ENCODE assay signal across 10 mouse cellular contexts in the genomic region with DNA sequence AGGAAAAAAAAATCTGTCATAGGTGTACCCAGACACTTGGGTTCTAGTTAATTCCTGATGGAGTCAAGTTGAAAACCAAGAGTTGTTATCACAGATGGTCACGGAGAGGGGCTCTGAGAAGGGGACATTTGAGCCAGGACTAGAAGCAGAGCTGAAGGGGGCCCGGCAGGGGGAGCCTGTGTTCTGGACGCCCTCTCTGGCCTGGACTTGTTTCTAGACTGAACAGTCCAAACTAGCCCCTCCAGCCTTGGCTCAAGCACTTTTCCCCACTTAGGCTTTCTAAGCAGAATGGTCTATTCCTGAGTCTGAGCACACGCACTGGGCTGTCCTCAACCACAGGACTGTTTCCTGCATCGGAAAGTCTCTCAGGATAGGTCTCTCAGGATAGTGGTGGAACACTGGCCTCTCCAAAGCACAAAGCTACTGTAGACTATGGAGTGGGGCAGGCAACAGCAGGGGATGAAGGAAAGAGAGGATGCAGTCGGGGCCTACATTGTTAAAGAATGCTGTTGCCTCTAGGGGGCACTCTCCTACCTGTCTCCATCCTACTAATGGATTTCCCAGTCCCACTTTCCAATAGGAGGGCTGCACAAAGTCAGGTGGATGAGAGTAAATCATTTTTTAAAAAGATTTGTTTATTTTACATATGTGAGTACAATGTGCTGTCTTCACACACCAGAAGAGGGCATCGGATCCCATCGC. TPM values are rescaled to one million over a fixed set of nuclear protein-coding genes. Genes with fewer than 3 reads are reported as not detected.
DNase-seq lines count a peak whose midpoint lies in the region; ATAC-seq and TF ChIP-seq lines count a peak whose summit lies in the region.
"Had no signal": no experiment of that assay in that cellular context is flagged by ENCODE, and none has a peak within 500 bp of the region (broad histone marks: within the 10 kb centered on the region; RNA-seq: fewer than 3 reads in every experiment).

No protein-coding gene starts in this region.

- 63% methylated on average over 8 of the region's 8 CpGs for WGBS in kidney, adult 2 months
- WGBS in kidney, embryonic 16.5 days = 43% methylated on average over 8 of the region's 8 CpGs
- 47% methylated on average over 8 of the region's 8 CpGs for WGBS in heart, embryonic 11.5 days (ENCODE audit: insufficient replicate concordance)

- no peak for TF ChIP-seq POLR2A in kidney, adult 2 months (IDR thresholded peaks at IDR 0.05; ENCODE audit: low read depth, low read length)

- no peak overlapping the region for H3K9ac ChIP-seq in kidney, embryonic 16.5 days (replicated peaks; ENCODE audit: low read length)
- H3K9ac ChIP-seq in heart, embryonic 11.5 days (ENCODE audit: low read depth, low read length) = no peak overlapping the region
- H3K9ac ChIP-seq: stomach, embryonic 15.5 days had no signal

- no peak overlapping the region for H3K4me3 ChIP-seq in kidney, adult 2 months (ENCODE audit: insufficient read depth, low read depth, low read length)
- H3K4me3 ChIP-seq in kidney, embryonic 16.5 days (ENCODE audit: low read length) = no peak overlapping the region
- no peak overlapping the region for H3K4me3 ChIP-seq in E14TG2a.4 (replicated peaks; ENCODE audit: low read length)
- no peak overlapping the region for H3K4me3 ChIP-seq in heart, embryonic 11.5 days (ENCODE audit: low read depth, low read length)
- H3K4me3 ChIP-seq: hindbrain, embryonic 10.5 days; stomach, embryonic 15.5 days had no signal

- ATAC-seq in kidney, embryonic 16.5 days (ENCODE audit: low FRiP score, low TSS enrichment) = no peak
- no peak for ATAC-seq in activated CD4-positive, CD25-positive, alpha-beta regulatory T cell, adult 4 months
- no peak for ATAC-seq in heart, embryonic 11.5 days (replicated peaks; ENCODE audit: insufficient number of reproducible peaks, low FRiP score, low TSS enrichment)

- peak; percentile 54 for TF ChIP-seq CTCF in kidney, adult 2 months (conservative IDR thresholded peaks at IDR 0.05; ENCODE audit: insufficient read depth, insufficient read length, low read depth, low read length)
- TF ChIP-seq CTCF in E14TG2a.4 (conservative IDR thresholded peaks at IDR 0.05; ENCODE audit: low read length) = peak; percentile 57

- H3K27ac ChIP-seq in kidney, adult 2 months (ENCODE audit: insufficient read depth, low read depth, low read length) = no peak overlapping the region
- H3K27ac ChIP-seq in kidney, embryonic 16.5 days (ENCODE audit: low read length) = no peak overlapping the region
- no peak overlapping the region for H3K27ac ChIP-seq in heart, embryonic 11.5 days (ENCODE audit: low read depth, low read length)
- H3K27ac ChIP-seq: hindbrain, embryonic 10.5 days; stomach, embryonic 15.5 days had no signal

- no peaks in the 10 kb centered on the region for H3K9me3 ChIP-seq in kidney, embryonic 16.5 days (ENCODE audit: low read length)
- no peaks in the 10 kb centered on the region for H3K9me3 ChIP-seq in E14TG2a.4 (ENCODE audit: low read length)
- H3K9me3 ChIP-seq in heart, embryonic 11.5 days (replicated peaks; ENCODE audit: control insufficient read depth, low read length) = no peaks in the 10 kb centered on the region
- H3K9me3 ChIP-seq: hindbrain, embryonic 10.5 days; stomach, embryonic 15.5 days had no signal

- H3K36me3 ChIP-seq in kidney, adult 2 months (ENCODE audit: control insufficient read depth, insufficient read depth, low read length) = no peaks in the 10 kb centered on the region
- H3K36me3 ChIP-seq in kidney, embryonic 16.5 days (ENCODE audit: insufficient read depth, low read length) = no peaks in the 10 kb centered on the region
- H3K36me3 ChIP-seq in E14TG2a.4 (ENCODE audit: insufficient read depth, low read length) = no peaks in the 10 kb centered on the region
- H3K36me3 ChIP-seq in heart, embryonic 11.5 days (ENCODE audit: control insufficient read depth, insufficient read depth, low read length) = no peaks in the 10 kb centered on the region
- H3K36me3 ChIP-seq: hindbrain, embryonic 10.5 days; stomach, embryonic 15.5 days had no signal

- H3K4me1 ChIP-seq in kidney, adult 2 months (ENCODE audit: control insufficient read depth, insufficient read depth, low read length) = no peaks in the 10 kb centered on the region; the same call in 1 of the 2 replicates
- peaks cover 4% of the 10 kb centered on the region; the same call in 1 of the 2 replicates for H3K4me1 ChIP-seq in kidney, embryonic 16.5 days (ENCODE audit: insufficient read depth, low read length)
- H3K4me1 ChIP-seq in E14TG2a.4 (replicated peaks; ENCODE audit: low read depth, low read length) = peaks cover 66% of the 10 kb centered on the region
- H3K4me1 ChIP-seq in heart, embryonic 11.5 days (ENCODE audit: control insufficient read depth, insufficient read depth, low read length) = peaks cover 16% of the 10 kb centered on the region

- no peak overlapping the region for H3K4me2 ChIP-seq in kidney, embryonic 16.5 days (replicated peaks; ENCODE audit: low read depth, low read length)
- H3K4me2 ChIP-seq in heart, embryonic 11.5 days = no peak overlapping the region
- H3K4me2 ChIP-seq: stomach, embryonic 15.5 days had no signal

- no peaks in the 10 kb centered on the region; the same call in 1 of the 2 replicates for H3K27me3 ChIP-seq in kidney, adult 2 months (replicated peaks; ENCODE audit: control insufficient read depth, insufficient read depth, low read length)
- no peaks in the 10 kb centered on the region for H3K27me3 ChIP-seq in kidney, embryonic 16.5 days (ENCODE audit: insufficient read depth, low read length)
- H3K27me3 ChIP-seq in E14TG2a.4 (ENCODE audit: insufficient read depth, low read length) = no peaks in the 10 kb centered on the region
- H3K27me3 ChIP-seq in heart, embryonic 11.5 days (ENCODE audit: control insufficient read depth, insufficient read depth, low read length) = no peaks in the 10 kb centered on the region
- H3K27me3 ChIP-seq: stomach, embryonic 15.5 days had no signal

- peak; percentile 23 for DNase-seq in kidney, adult 2 months
- peak; percentile 44 for DNase-seq in 416B (ENCODE audit: low read depth)
- peak; percentile 36 for DNase-seq in forelimb bud, embryonic 11.5 days (ENCODE audit: low read depth, low spot score)
- DNase-seq in cerebellum, adult 9-10 months = no peak

RNA-seq across cellular contexts. Expression of gene Pif1, which starts 16.6 kb away (rescaled TPM):
- polyA plus RNA-seq in kidney, adult 2 months (2012; rRNA removed) = 0.08 and 0.11 TPM in 2 replicates
- polyA plus RNA-seq in kidney, embryonic 16.5 days (2015; fragmentation: Nextera tagmentation; extraction: Ambion mirVana) = 15.5 and 16.9 TPM in 2 replicates
- polyA plus RNA-seq in activated CD4-positive, CD25-positive, alpha-beta regulatory T cell, adult 4 months (2017; shearing (Covaris generic)) = 1 to 10 TPM; 2.4 to 2.6 TPM
- 7.6 and 9.5 TPM in 2 replicates for polyA plus RNA-seq in heart, embryonic 11.5 days (2014; fragmentation: Nextera tagmentation; extraction: Ambion mirVana)

RNA-seq across cellular contexts. Expression of gene Plekho2, which starts 23.7 kb away (rescaled TPM):
- 9.8 and 10.4 TPM in 2 replicates for polyA plus RNA-seq in kidney, adult 2 months (2012; rRNA removed)
- 18.7 and 19.4 TPM in 2 replicates for polyA plus RNA-seq in kidney, embryonic 16.5 days (2015; fragmentation: Nextera tagmentation; extraction: Ambion mirVana)
- 10 to 100 TPM; 48.8 to 64.6 TPM for polyA plus RNA-seq in activated CD4-positive, CD25-positive, alpha-beta regulatory T cell, adult 4 months (2017; shearing (Covaris generic))
- 10.6 and 11.9 TPM in 2 replicates for polyA plus RNA-seq in heart, embryonic 11.5 days (2014; fragmentation: Nextera tagmentation; extraction: Ambion mirVana)

RNA-seq across cellular contexts. Expression of gene Rbpms2, which starts 25.9 kb away (rescaled TPM):
- polyA plus RNA-seq in kidney, adult 2 months (2012; rRNA removed) = 257 and 303 TPM in 2 replicates
- 34.4 and 36.3 TPM in 2 replicates for polyA plus RNA-seq in kidney, embryonic 16.5 days (2015; fragmentation: Nextera tagmentation; extraction: Ambion mirVana)
- polyA plus RNA-seq in activated CD4-positive, CD25-positive, alpha-beta regulatory T cell, adult 4 months (2017; shearing (Covaris generic)) = 1 to 10 TPM in 1 of 2 experiments, under 1 TPM in 1; 0.65 to 1.1 TPM
- polyA plus RNA-seq in heart, embryonic 11.5 days (2014; fragmentation: Nextera tagmentation; extraction: Ambion mirVana) = 154 and 160 TPM in 2 replicates

Comparison
In these comparisons a context has a peak if more than half of its experiments do, and no peak if none do; other contexts are left out.
1. RNA of gene Rbpms2, which starts 25.9 kb away (polyA plus RNA-seq): 257 to 303 TPM in kidney, adult 2 months, 154 to 160 TPM in heart, embryonic 11.5 days and 34.4 to 36.3 TPM in kidney, embryonic 16.5 days; 0.65 to 1.1 TPM in activated CD4-positive, CD25-positive, alpha-beta regulatory T cell, adult 4 months; every median in the first group is over 10 times any median in the second.